Mouse (Mus musculus) hindbrain, postnatal 0 days (tissue): Measurements from ENCODE around the gene Suz12. TPM values are rescaled to one million over a fixed set of nuclear protein-coding genes. Genes with fewer than 3 reads are reported as not detected.

Experiments
- ATAC-seq: fragments of 200-750 bp; cut with Nextera tagmentation; 2 replicates; pipeline ENCODE4 v1.8.0; 2017; ENCODE audit warnings: mild to moderate bottlenecking, moderate TSS enrichment, moderate library complexity
- DNase-seq: peaks from one replicate; pipeline ENCODE4 v3.0.0-alpha.2; 2015; ENCODE audit warnings: low spot score
- H3K27ac ChIP-seq: fragments of 300-500 bp; sonication (generic); 2 replicates; pipeline ENCODE4 v1.5.1; 2014; ENCODE audit warnings: mild to moderate bottlenecking
- H3K27me3 ChIP-seq: fragments of 300-500 bp; sonication (generic); 2 replicates; pipeline ENCODE4 v1.6.1; 2014; ENCODE audit warnings: low read length, mixed read lengths; ENCODE audit not compliant: insufficient read depth
- H3K36me3 ChIP-seq: fragments of 300-500 bp; sonication (generic); 2 replicates; pipeline ENCODE4 v1.6.1; 2014; ENCODE audit warnings: low read length, mixed read lengths; ENCODE audit not compliant: insufficient read depth
- H3K4me1 ChIP-seq: fragments of 300-500 bp; sonication (generic); 2 replicates; pipeline ENCODE4 v1.6.1; 2014; ENCODE audit warnings: antibody characterized with exemption, low read length, mixed read lengths; ENCODE audit not compliant: insufficient read depth
- H3K4me2 ChIP-seq: fragments of 300-500 bp; sonication (generic); 2 replicates; pipeline ENCODE4 v1.6.1; 2014; ENCODE audit warnings: low read depth, mild to moderate bottlenecking, low read length, moderate library complexity, mixed read lengths
- H3K4me3 ChIP-seq: fragments of 300-500 bp; sonication (generic); 2 replicates; pipeline ENCODE4 v1.5.1; 2014; ENCODE audit warnings: low read length
- H3K9ac ChIP-seq: fragments of 300-500 bp; sonication (generic); replicated peaks from 2 replicates; pipeline ENCODE4 v1.6.1; 2014; ENCODE audit warnings: mild to moderate bottlenecking, low read length, moderate library complexity, mixed read lengths
- H3K9me3 ChIP-seq: fragments of 300-500 bp; sonication (generic); 2 replicates; pipeline ENCODE4 v1.6.1; 2016; ENCODE audit warnings: low read length, mixed read lengths
- CTCF ChIP-seq: IDR thresholded peaks from 2 replicates; pipeline ENCODE4 v1.5.1; 2016; ENCODE audit warnings: antibody characterized with exemption, control low read depth, low read depth
- WGBS: fragments of 180-500 bp; shearing (Covaris S2); extraction: QIAGEN DNeasy Blood & Tissue Kit; methylation state at CpG from one replicate; pipeline ENCODE4 v1.1.7; 2014; 5-methylcytosine and 5-hydroxymethylcytosine counted together
- polyA plus RNA-seq: library from polyadenylated mRNA; unstranded; fragments of >200 nt; fragmentation: Nextera tagmentation; extraction: Ambion mirVana; gene quantifications from 2 replicates; pipeline ENCODE4 v1.2.1, GENCODE M21; 2015
- total RNA-seq: library from RNA; depleted of rRNA; stranded (reverse); fragments of >200 nt; gene quantifications from 2 replicates; pipeline ENCODE4 v1.2.3, GENCODE M21; 2014; rRNA removed

Gene Suz12
- total RNA-seq (15.0 and 19.5 TPM in 2 replicates), polyA plus RNA-seq (10.8 and 11.8 TPM in 2 replicates)

DNA sequence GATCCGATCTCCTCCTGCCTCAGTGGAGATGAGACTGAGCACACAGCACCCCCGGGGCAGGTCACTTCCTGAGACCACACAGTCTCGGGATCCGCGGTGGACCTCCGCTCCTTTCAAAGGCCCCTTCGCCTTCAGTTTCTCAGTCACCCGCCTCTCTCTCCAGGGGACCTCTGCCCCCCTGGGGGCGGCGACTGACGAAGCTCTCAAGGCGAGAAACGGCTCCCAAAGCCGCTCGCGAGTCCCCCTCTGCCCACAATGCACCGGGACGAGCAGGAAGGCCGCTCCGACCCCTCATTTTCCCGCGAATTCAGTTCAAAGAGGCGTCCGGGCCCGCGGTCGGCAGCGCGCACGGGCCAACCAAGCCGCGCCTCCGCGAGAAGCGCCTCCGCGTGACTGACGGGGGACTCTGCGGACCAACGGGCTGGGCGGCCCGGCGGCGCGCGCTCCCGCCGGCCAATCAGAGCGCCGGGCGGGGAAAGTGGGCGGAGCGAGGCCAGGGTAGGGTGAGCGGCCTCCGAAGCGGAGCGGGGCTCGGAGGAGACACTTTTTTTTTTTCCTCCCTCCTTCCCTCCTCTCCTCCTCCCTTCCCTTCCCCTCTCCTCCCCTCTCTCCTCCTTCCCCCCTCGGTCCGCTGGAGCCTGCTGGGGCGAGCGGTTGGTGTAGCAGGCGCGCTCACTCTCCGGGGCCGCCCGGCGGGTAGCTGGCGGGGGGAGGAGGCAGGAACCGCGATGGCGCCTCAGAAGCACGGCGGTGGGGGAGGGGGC, at the start of gene Suz12:
TSS of gene Suz12 (plus strand) at position 515 of the 764 bp plus-strand sequence.
- under 1% methylated on average over 66 of the region's 74 CpGs for WGBS
- 0 out of 2 replicates have a peak, but pooled peaks cover 3% of the 10 kb centered on the region for H3K4me1 ChIP-seq
- H3K4me2 ChIP-seq: peak within 1 kb of the TSS; percentile 84
- H3K27ac ChIP-seq: peak within 1 kb of the TSS; percentile 93
- H3K9ac ChIP-seq: peak within 1 kb of the TSS; percentile 83
- DNase-seq: peak; percentile 99
- no peaks in the 10 kb centered on the region for H3K9me3 ChIP-seq
- peak; percentile 99 for ATAC-seq
- no peaks in the 10 kb centered on the region for H3K27me3 ChIP-seq
- peak within 1 kb of the TSS; percentile 71 for H3K4me3 ChIP-seq
- H3K36me3 ChIP-seq: no peaks in the 10 kb centered on the region
- TF ChIP-seq CTCF: peak; percentile 3; the same call in 1 of the 2 replicates

DNA sequence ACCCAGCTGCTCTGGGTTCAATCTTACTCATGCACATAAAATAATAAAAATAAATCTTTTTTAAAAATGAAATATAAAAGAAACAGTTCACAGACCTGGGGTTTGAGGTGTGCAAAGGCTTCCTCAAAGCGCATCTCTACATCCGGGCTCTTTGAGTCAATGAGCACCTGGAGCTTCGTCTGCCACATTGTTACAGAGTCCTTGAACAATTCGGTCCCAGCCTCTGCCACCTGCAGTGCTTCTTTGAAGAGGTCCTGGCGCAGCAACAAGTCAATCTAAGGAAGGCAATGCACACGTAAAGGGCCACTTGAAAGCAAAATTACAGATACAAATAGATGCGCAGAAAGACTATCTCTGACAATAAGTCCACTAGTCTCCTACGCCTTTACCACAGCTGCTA, 49.8 kb upstream of the Suz12 start:
- ATAC-seq (no peak), DNase-seq (no peak)
- H3K9ac ChIP-seq: no peak overlapping the region
- no peak overlapping the region for H3K27ac ChIP-seq
- no peak overlapping the region for H3K4me2 ChIP-seq
- no peaks in the 10 kb centered on the region for H3K4me1 ChIP-seq
- H3K27me3 ChIP-seq: no peaks in the 10 kb centered on the region
- 84% methylated on average over 8 of the region's 8 CpGs for WGBS
- no peak overlapping the region for H3K4me3 ChIP-seq
- H3K9me3 ChIP-seq: no peaks in the 10 kb centered on the region
- TF ChIP-seq CTCF: no peak
- peaks cover 39% of the 10 kb centered on the region for H3K36me3 ChIP-seq

DNA sequence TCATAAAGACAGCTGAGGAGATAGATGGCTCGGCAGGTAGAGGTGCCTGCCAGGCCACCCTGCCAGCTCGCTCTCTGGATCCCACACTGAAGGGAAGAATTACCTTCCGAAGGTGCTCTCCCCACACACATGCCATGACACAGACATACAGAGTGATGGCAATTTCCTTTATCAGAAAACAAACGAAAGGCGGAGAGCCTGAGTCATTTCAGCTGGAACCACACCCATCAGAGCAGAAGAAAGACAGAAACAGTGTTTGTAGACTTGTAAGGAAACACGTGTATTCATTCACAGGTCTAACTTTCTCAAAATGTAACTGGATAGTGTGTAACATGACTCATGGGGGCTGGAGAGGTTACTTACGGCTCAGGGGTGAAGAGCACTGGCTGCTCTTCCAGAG, 49.3 kb upstream of the Suz12 start:
- TF ChIP-seq CTCF: no peak
- 88% methylated on average over 7 of the region's 7 CpGs for WGBS
- no peak overlapping the region for H3K9ac ChIP-seq
- H3K9me3 ChIP-seq: no peaks in the 10 kb centered on the region
- DNase-seq (no peak), ATAC-seq (no peak)
- no peaks in the 10 kb centered on the region for H3K27me3 ChIP-seq
- peaks cover 41% of the 10 kb centered on the region for H3K36me3 ChIP-seq
- no peaks in the 10 kb centered on the region for H3K4me1 ChIP-seq
- H3K27ac ChIP-seq: no peak overlapping the region
- no peak overlapping the region for H3K4me3 ChIP-seq
- no peak overlapping the region for H3K4me2 ChIP-seq

GRCm38 (mm10) chr11:79947265-79947664, 45.6 kb upstream of the Suz12 start:
- 95% methylated on average over 3 of the region's 3 CpGs for WGBS

GRCm38 (mm10) chr11:79961346-79962124, 31.4 kb upstream of the Suz12 start:
- H3K4me1 ChIP-seq: no peaks in the 10 kb centered on the region
- WGBS: 8% methylated on average over 27 of the region's 27 CpGs
- H3K27ac ChIP-seq: peak overlapping the region; percentile 51; the same call in 1 of the 2 replicates
- H3K36me3 ChIP-seq: peaks cover 18% of the 10 kb centered on the region; the same call in 1 of the 2 replicates
- peak overlapping the region; percentile 71 for H3K4me3 ChIP-seq
- ATAC-seq (0 out of 2 replicates have a peak, but pooled peaks have one; percentile 28), DNase-seq (no peak)
- no peak for TF ChIP-seq CTCF
- peak overlapping the region; percentile 90 for H3K4me2 ChIP-seq
- H3K9me3 ChIP-seq: no peaks in the 10 kb centered on the region
- H3K9ac ChIP-seq: peak overlapping the region; percentile 68
- no peaks in the 10 kb centered on the region for H3K27me3 ChIP-seq

More at GRCm38 (mm10) chr11:79947265-79947664, 45.6 kb upstream of the Suz12 start:
- Histone ChIP-seq H3K4me3 (no peak overlapping the region), H3K4me2 (no peak overlapping the region), H3K9ac (no peak overlapping the region), H3K9me3 (no peaks in the 10 kb centered on the region), H3K27me3 (no peaks in the 10 kb centered on the region), H3K27ac (no peak overlapping the region), H3K36me3 (peaks cover 49% of the 10 kb centered on the region), H3K4me1 (no peaks in the 10 kb centered on the region)
- no peak for TF ChIP-seq CTCF
- no peak for ATAC-seq
- DNase-seq: no peak

DNA sequence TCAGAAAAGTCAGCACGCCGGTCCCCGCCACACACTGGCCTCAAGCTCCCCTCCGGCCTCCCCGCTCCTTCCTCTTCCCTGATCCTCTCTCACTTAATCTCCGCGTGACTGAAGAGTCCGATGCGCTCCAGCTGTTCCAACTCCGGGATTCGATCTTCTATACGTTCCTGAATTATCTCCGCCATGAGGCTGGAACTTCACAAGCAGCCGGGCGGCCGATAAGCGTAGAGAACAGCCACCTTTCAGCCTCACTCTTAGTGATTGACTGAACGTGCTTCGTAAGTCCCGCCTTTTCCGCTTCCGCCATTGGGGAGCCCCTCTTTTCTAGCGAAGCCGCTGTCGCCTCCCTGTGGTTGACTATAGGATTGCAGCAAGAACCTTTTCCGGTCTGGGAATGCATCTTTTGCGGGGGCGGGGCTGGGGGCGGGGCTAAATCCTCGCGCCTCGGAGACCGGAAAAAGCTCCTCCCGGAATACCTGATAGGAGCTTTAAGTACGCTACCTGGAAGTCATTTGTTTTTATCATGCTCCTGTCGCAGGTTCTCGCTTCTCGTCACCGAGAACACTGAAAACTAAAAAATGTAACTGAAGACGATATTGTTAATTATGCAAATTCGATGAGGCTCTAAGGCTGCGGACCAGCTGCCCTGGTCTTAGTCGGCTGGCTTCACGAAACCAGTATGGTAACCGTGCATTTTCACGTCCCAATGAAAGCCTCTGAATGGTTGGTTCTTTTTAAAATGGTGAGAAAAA, 30.6 kb upstream of the Suz12 start, which contains the start of gene Utp6:
TSS of gene Utp6 (minus strand) at position 266 of the 752 bp plus-strand sequence.
- WGBS: under 1% methylated on average over 46 of the region's 46 CpGs

More for the DNA sequence above, 30.6 kb upstream of the Suz12 start, which contains the start of gene Utp6:
- no peaks in the 10 kb centered on the region for H3K4me1 ChIP-seq
- H3K4me3 ChIP-seq: peak within 1 kb of the TSS; percentile 71
- no peaks in the 10 kb centered on the region for H3K27me3 ChIP-seq
- ATAC-seq: peak; percentile 96
- peak within 1 kb of the TSS; percentile 68 for H3K9ac ChIP-seq
- peak within 1 kb of the TSS; percentile 90 for H3K4me2 ChIP-seq
- peak within 1 kb of the TSS; percentile 51; the same call in 1 of the 2 replicates for H3K27ac ChIP-seq
- TF ChIP-seq CTCF: peak; percentile 88
- no peaks in the 10 kb centered on the region for H3K9me3 ChIP-seq
- peak; percentile 100 for DNase-seq
- peaks cover 10% of the 10 kb centered on the region; the same call in 1 of the 2 replicates for H3K36me3 ChIP-seq
